Mouse (Mus musculus) layer of hippocampus, adult 11-12 months (tissue): ENCODE data around the gene Clk3.

Experiments
- DNase-seq: peaks from one replicate; pipeline ENCODE4 v3.0.0; 2022; ENCODE audit warnings: low spot score

Clk3 gene

GRCm38 (mm10) chr9:57770214-57770613 is 4.6 kb upstream of the Clk3 start:
- DNase-seq: no peak

- no peak for DNase-seq
Observed at GRCm38 (mm10) chr9:57769539-57770069, 3.9 kb upstream of the Clk3 start.

GRCm38 (mm10) chr9:57767231-57767630 is 1.6 kb upstream of the Clk3 start:
- DNase-seq: no peak

GRCm38 (mm10) chr9:57766431-57766830 is 771 bp upstream of the Clk3 start:
- DNase-seq: no peak

GRCm38 (mm10) chr9:57764974-57765363 is 691 bp downstream of the Clk3 start:
- peak; percentile 92 for DNase-seq

- peak; percentile 78 for DNase-seq
Observed at GRCm38 (mm10) chr9:57764147-57764973, 1.3 kb downstream of the Clk3 start.

GRCm38 (mm10) chr9:57762563-57762991 is 3.1 kb downstream of the Clk3 start:
- DNase-seq: no peak

GRCm38 (mm10) chr9:57761563-57762551 is 3.8 kb downstream of the Clk3 start:
- no peak for DNase-seq

GRCm38 (mm10) chr9:57760416-57761146 is 5.1 kb downstream of the Clk3 start:
- DNase-seq: no peak

GRCm38 (mm10) chr9:57759289-57759688 is 6.4 kb downstream of the Clk3 start:
- DNase-seq: peak; percentile 74

- peak; percentile 72 for DNase-seq
Observed at GRCm38 (mm10) chr9:57758528-57758927, 7.1 kb downstream of the Clk3 start.

- no peak for DNase-seq
Observed at GRCm38 (mm10) chr9:57757578-57757977, 8.1 kb downstream of the Clk3 start.

GRCm38 (mm10) chr9:57750901-57751300 is 14.8 kb downstream of the Clk3 start:
- no peak for DNase-seq

GRCm38 (mm10) chr9:57748831-57749230 is 16.8 kb downstream of the Clk3 start:
- no peak for DNase-seq

GRCm38 (mm10) chr9:57748137-57748536 is 17.5 kb downstream of the Clk3 start:
- DNase-seq: no peak

- DNase-seq: no peak
Observed at GRCm38 (mm10) chr9:57747067-57747466, 18.6 kb downstream of the Clk3 start.

GRCm38 (mm10) chr9:57744462-57745091 is 21.1 kb downstream of the Clk3 start:
- no peak for DNase-seq

- DNase-seq: no peak
Observed at GRCm38 (mm10) chr9:57739863-57740262, 25.8 kb downstream of the Clk3 start.

GRCm38 (mm10) chr9:57733606-57734005 is 32.1 kb downstream of the Clk3 start:
- no peak for DNase-seq

- DNase-seq: no peak
Observed at GRCm38 (mm10) chr9:57728312-57728711, 37.3 kb downstream of the Clk3 start.

- no peak for DNase-seq
Observed at GRCm38 (mm10) chr9:57724701-57725100, 41.0 kb downstream of the Clk3 start.
